Mouse (Mus musculus): Measurements from ENCODE around the gene Nup210l.
"Not testable (repeated sequence)": the region's sequence is repeated elsewhere in the genome, so short reads cannot be mapped to it uniquely, and the experiment has no call there.

DNA sequence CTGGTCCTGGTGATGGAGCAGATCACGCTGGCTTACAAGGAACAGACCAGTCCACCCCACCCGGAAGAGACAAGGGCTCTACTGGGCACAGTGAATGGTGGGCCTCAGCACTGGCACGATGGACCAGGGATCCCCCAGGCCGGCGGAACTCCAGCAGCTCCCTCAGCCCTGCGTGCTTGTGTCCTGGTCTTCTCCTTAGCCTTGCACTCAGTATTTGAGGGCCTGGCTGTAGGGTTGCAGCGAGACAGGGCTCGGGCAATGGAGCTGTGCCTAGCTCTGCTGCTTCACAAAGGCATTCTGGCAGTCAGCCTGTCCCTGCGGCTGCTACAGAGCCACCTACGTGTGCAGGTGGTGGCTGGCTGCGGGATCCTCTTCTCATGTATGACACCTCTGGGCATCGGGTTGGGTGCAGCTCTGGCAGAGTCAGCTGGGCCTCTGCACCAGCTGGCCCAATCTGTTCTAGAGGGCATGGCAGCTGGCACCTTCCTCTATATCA, 147.8 kb downstream of the Nup210l start:
- TF ChIP-seq GATA1 (IDR thresholded peaks at IDR 0.05; ENCODE audit: borderline replicate concordance, low read length); FLI1 (IDR thresholded peaks at IDR 0.05; ENCODE audit: low read length): not testable (repeated sequence)
